Mouse (Mus musculus) stomach, postnatal 0 days (tissue): ENCODE data around the gene Tmem161a. TPM values are rescaled to one million over a fixed set of nuclear protein-coding genes. Genes with fewer than 3 reads are reported as not detected.

Source experiments
- ATAC-seq: fragments of 200-750 bp; cut with Nextera tagmentation; 2 replicates; pipeline ENCODE4 v1.8.0; 2017; ENCODE audit not compliant: low FRiP score, low TSS enrichment
- DNase-seq: peaks from one replicate; pipeline ENCODE4 v3.0.0-alpha.2; 2016; ENCODE audit warnings: low spot score
- H3K27ac ChIP-seq: fragments of 300-500 bp; sonication (generic); replicated peaks from 2 replicates; pipeline ENCODE4 v1.5.1; 2014; ENCODE audit warnings: mild to moderate bottlenecking, control low read depth
- H3K27me3 ChIP-seq: fragments of 300-500 bp; sonication (generic); 2 replicates; pipeline ENCODE4 v1.6.1; 2014; ENCODE audit warnings: low read length; ENCODE audit not compliant: control insufficient read depth, insufficient read depth
- H3K36me3 ChIP-seq: fragments of 300-500 bp; sonication (generic); 2 replicates; pipeline ENCODE4 v1.6.1; 2014; ENCODE audit warnings: low read length, mixed read lengths; ENCODE audit not compliant: control insufficient read depth, insufficient read depth
- H3K4me1 ChIP-seq: fragments of 300-500 bp; sonication (generic); replicated peaks from 2 replicates; pipeline ENCODE4 v1.6.1; 2014; ENCODE audit warnings: antibody characterized with exemption; ENCODE audit not compliant: control insufficient read depth, insufficient read depth
- H3K4me2 ChIP-seq: fragments of 300-500 bp; sonication (generic); replicated peaks from 2 replicates; pipeline ENCODE4 v1.6.1; 2014; ENCODE audit warnings: low read depth, mild to moderate bottlenecking, control low read depth, moderate library complexity
- H3K4me3 ChIP-seq: fragments of 300-500 bp; sonication (generic); 2 replicates; pipeline ENCODE4 v1.5.1; 2014; ENCODE audit warnings: low read depth, low read length, control low read depth
- H3K9ac ChIP-seq: fragments of 300-500 bp; sonication (generic); 2 replicates; pipeline ENCODE4 v1.6.1; 2014; ENCODE audit warnings: mild to moderate bottlenecking, low read length, control low read depth, mixed read lengths
- H3K9me3 ChIP-seq: fragments of 300-500 bp; sonication (generic); 2 replicates; pipeline ENCODE4 v1.6.1; 2016; ENCODE audit warnings: low read length; ENCODE audit not compliant: control insufficient read depth
- CTCF ChIP-seq: IDR thresholded peaks from 2 replicates; pipeline ENCODE4 v1.5.1; 2016; ENCODE audit warnings: antibody characterized with exemption, low read depth, mild to moderate bottlenecking, moderate library complexity
- EP300 ChIP-seq: optimal IDR thresholded peaks from 2 replicates; pipeline ENCODE3; 2016; ENCODE audit warnings: antibody characterized with exemption
- WGBS: fragments of 180-500 bp; shearing (Covaris S2); extraction: QIAGEN DNeasy Blood & Tissue Kit; methylation state at CpG from one replicate; pipeline ENCODE4 v1.1.7; 2014; 5-methylcytosine and 5-hydroxymethylcytosine counted together
- polyA plus RNA-seq: library from polyadenylated mRNA; unstranded; fragments of >200 nt; fragmentation: Nextera tagmentation; extraction: Ambion mirVana; gene quantifications from 2 replicates; pipeline ENCODE4 v1.2.1, GENCODE M21; 2015

Gene Tmem161a
- polyA plus RNA-seq, 1 experiment from 2014 or later: 38.2 TPM

DNA sequence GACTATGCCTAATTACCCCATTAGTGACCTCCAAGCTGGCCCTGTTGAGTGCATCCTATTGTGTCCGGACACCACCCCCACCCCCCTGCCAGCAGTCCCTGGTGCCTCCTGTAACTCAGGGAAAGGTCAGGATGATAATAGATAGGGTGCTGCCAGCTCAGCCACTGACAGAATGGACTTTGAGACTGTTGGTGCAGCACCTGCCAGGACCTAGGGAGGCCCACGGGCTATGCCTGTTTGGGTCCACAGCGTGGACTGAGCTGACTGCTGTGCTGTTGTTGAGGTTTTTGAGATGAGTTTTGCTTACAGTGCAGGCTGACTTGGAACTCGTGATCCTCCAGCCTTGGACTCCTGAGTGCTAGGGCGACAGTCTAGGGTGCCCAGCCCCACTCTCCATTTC lies 21.1 kb downstream of the Tmem161a start:
- H3K4me1 ChIP-seq: no peaks in the 10 kb centered on the region
- no peak overlapping the region for H3K4me2 ChIP-seq
- H3K27me3 ChIP-seq: no peaks in the 10 kb centered on the region
- H3K4me3 ChIP-seq: no peak overlapping the region
- DNase-seq (peak; percentile 49), ATAC-seq (peak; percentile 54)
- H3K9me3 ChIP-seq: no peaks in the 10 kb centered on the region
- H3K36me3 ChIP-seq: 0 out of 2 replicates have a peak, but pooled peaks cover 3% of the 10 kb centered on the region
- TF ChIP-seq EP300 (no peak), CTCF (no peak)
- 65% methylated on average over 5 of the region's 5 CpGs for WGBS
- H3K27ac ChIP-seq: no peak overlapping the region
- no peak overlapping the region for H3K9ac ChIP-seq

GRCm38 (mm10) chr8:70194191-70194590 lies 22.0 kb downstream of the Tmem161a start:
- DNase-seq (no peak), ATAC-seq (no peak)
- Histone ChIP-seq H3K36me3 (0 out of 2 replicates have a peak, but pooled peaks cover 3% of the 10 kb centered on the region), H3K9me3 (no peaks in the 10 kb centered on the region), H3K4me2 (no peak overlapping the region), H3K4me3 (no peak overlapping the region), H3K9ac (no peak overlapping the region), H3K4me1 (no peaks in the 10 kb centered on the region), H3K27me3 (no peaks in the 10 kb centered on the region), H3K27ac (no peak overlapping the region)
- 72% methylated on average over 3 of the region's 3 CpGs for WGBS
- TF ChIP-seq CTCF (no peak), EP300 (no peak)

GRCm38 (mm10) chr8:70195762-70196161 lies 23.6 kb downstream of the Tmem161a start:
- DNase-seq: no peak
- Histone ChIP-seq H3K4me3 (no peak overlapping the region), H3K9me3 (no peaks in the 10 kb centered on the region), H3K27me3 (no peaks in the 10 kb centered on the region), H3K4me1 (no peaks in the 10 kb centered on the region), H3K9ac (no peak overlapping the region), H3K36me3 (0 out of 2 replicates have a peak, but pooled peaks cover 3% of the 10 kb centered on the region), H3K27ac (no peak overlapping the region), H3K4me2 (no peak overlapping the region)
- WGBS: 77% methylated on average over 2 of the region's 2 CpGs
- TF ChIP-seq CTCF (peak; percentile 57), EP300 (no peak)
- no peak for ATAC-seq

DNA sequence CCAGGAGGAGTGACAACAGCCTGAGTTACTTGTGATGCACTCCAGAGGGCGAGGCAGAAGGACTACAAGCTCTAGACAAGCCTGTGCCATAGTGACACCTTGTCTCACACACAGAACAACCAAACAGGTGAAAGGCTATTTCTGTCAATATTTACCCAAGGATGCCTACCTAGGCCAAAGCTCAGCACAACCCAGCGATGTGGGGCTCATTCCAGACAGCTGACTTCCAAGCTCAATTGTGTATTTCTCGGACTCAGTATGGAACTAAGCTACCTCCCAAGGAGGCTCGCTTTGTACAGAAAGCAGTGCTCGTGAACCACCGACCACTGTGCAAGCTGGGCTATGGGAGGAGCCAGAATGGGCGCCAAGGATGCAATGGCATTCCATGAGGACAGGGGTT lies 25.4 kb downstream of the Tmem161a start:
- DNase-seq (no peak), ATAC-seq (peak; percentile 58)
- no peak for TF ChIP-seq EP300
- TF ChIP-seq CTCF: peak; percentile 24; the same call in 1 of the 2 replicates
- Histone ChIP-seq H3K9me3 (no peaks in the 10 kb centered on the region), H3K9ac (no peak overlapping the region), H3K4me2 (no peak overlapping the region), H3K36me3 (no peaks in the 10 kb centered on the region), H3K4me3 (no peak overlapping the region), H3K27ac (no peak overlapping the region), H3K4me1 (no peaks in the 10 kb centered on the region), H3K27me3 (no peaks in the 10 kb centered on the region)
- 44% methylated on average over 7 of the region's 7 CpGs for WGBS

GRCm38 (mm10) chr8:70200098-70200681 lies 28.0 kb downstream of the Tmem161a start:
- no peaks in the 10 kb centered on the region for H3K4me1 ChIP-seq
- peak; percentile 54 for DNase-seq
- H3K9ac ChIP-seq: no peak overlapping the region
- H3K4me2 ChIP-seq: no peak overlapping the region
- peak; percentile 73 for TF ChIP-seq CTCF
- no peak for TF ChIP-seq EP300
- no peak overlapping the region; the same call in 1 of the 2 replicates for H3K27ac ChIP-seq
- no peak overlapping the region for H3K4me3 ChIP-seq
- peak; percentile 76 for ATAC-seq
- H3K36me3 ChIP-seq: no peaks in the 10 kb centered on the region
- WGBS: 45% methylated on average over 5 of the region's 5 CpGs
- H3K27me3 ChIP-seq: no peaks in the 10 kb centered on the region
- H3K9me3 ChIP-seq: no peaks in the 10 kb centered on the region

GRCm38 (mm10) chr8:70201417-70201816 lies 29.3 kb downstream of the Tmem161a start:
- H3K27me3 ChIP-seq: no peaks in the 10 kb centered on the region
- TF ChIP-seq EP300: no peak
- no peak for TF ChIP-seq CTCF
- H3K4me1 ChIP-seq: no peaks in the 10 kb centered on the region
- H3K36me3 ChIP-seq: no peaks in the 10 kb centered on the region
- 75% methylated on average over 3 of the region's 3 CpGs for WGBS
- H3K27ac ChIP-seq: no peak overlapping the region
- H3K4me3 ChIP-seq: no peak overlapping the region
- H3K4me2 ChIP-seq: no peak overlapping the region
- H3K9ac ChIP-seq: no peak overlapping the region
- no peak for ATAC-seq
- H3K9me3 ChIP-seq: no peaks in the 10 kb centered on the region
- no peak for DNase-seq
